Mouse (Mus musculus): ENCODE measurements around the gene Dhdh. TPM values are rescaled to one million over a fixed set of nuclear protein-coding genes. Genes with fewer than 3 reads are reported as not detected.
"Not testable (repeated sequence)": the region's sequence is repeated elsewhere in the genome, so short reads cannot be mapped to it uniquely, and the experiment has no call there.

The Dhdh gene
- polyA plus RNA-seq, 1 experiment from 2014 or later, result 4.2 TPM

GRCm38 (mm10) chr7:45466283-45467089, 22.1 kb downstream of the Dhdh start, which contains the start of gene Bax:
TSS of gene Bax (minus strand) at chr7:45466898.
- peak; percentile 75 for ATAC-seq
- peak within 1 kb of the TSS; percentile 92 for H3K4me3 ChIP-seq (ENCODE audit: low read depth, low read length)

GRCm38 (mm10) chr7:45465549-45465948, 23.1 kb downstream of the Dhdh start:
- H3K9ac ChIP-seq (ENCODE audit: low read depth, low read length), result peak overlapping the region; percentile 91
- H3K36me3 ChIP-seq (ENCODE audit: control insufficient read depth, insufficient read depth, low read length), result peaks cover 18% of the 10 kb centered on the region
- H3K27ac ChIP-seq (ENCODE audit: low read length), result no peak overlapping the region
- H3K4me1 ChIP-seq (ENCODE audit: control insufficient read depth, insufficient read depth, low read length), result peaks cover 27% of the 10 kb centered on the region
- peak overlapping the region; percentile 96 for H3K4me2 ChIP-seq (ENCODE audit: low read length)
- WGBS, result 82% methylated on average over 9 of the region's 9 CpGs
- H3K27me3 ChIP-seq (ENCODE audit: control insufficient read depth, insufficient read depth, low read depth, low read length), result no peaks in the 10 kb centered on the region
- peak overlapping the region; percentile 92 for H3K4me3 ChIP-seq (ENCODE audit: low read depth, low read length)
- H3K9me3 ChIP-seq (replicated peaks; ENCODE audit: control insufficient read depth, low read length, poor library complexity, severe bottlenecking), result no peaks in the 10 kb centered on the region
- ATAC-seq, result peak; percentile 2; the same call in 1 of the 2 replicates

More at GRCm38 (mm10) chr7:45466283-45467089, 22.1 kb downstream of the Dhdh start, which contains the start of gene Bax:
- Histone ChIP-seq H3K27ac (ENCODE audit: low read length) (peak within 1 kb of the TSS; percentile 78), H3K4me1 (ENCODE audit: control insufficient read depth, insufficient read depth, low read length) (peaks cover 22% of the 10 kb centered on the region), H3K9ac (ENCODE audit: low read depth, low read length) (peak within 1 kb of the TSS; percentile 91), H3K4me2 (ENCODE audit: low read length) (peak within 1 kb of the TSS; percentile 96), H3K9me3 (replicated peaks; ENCODE audit: control insufficient read depth, low read length, poor library complexity, severe bottlenecking) (no peaks in the 10 kb centered on the region), H3K27me3 (ENCODE audit: control insufficient read depth, insufficient read depth, low read depth, low read length) (no peaks in the 10 kb centered on the region), H3K36me3 (ENCODE audit: control insufficient read depth, insufficient read depth, low read length) (peaks cover 18% of the 10 kb centered on the region)
- under 1% methylated on average over 55 of the region's 58 CpGs for WGBS

- no peak overlapping the region for H3K27ac ChIP-seq (ENCODE audit: low read length)
- H3K9me3 ChIP-seq (replicated peaks; ENCODE audit: control insufficient read depth, low read length, poor library complexity, severe bottlenecking), result no peaks in the 10 kb centered on the region
- peaks cover 18% of the 10 kb centered on the region for H3K36me3 ChIP-seq (ENCODE audit: control insufficient read depth, insufficient read depth, low read length)
- no peak overlapping the region for H3K9ac ChIP-seq (ENCODE audit: low read depth, low read length)
- peaks cover 32% of the 10 kb centered on the region for H3K4me1 ChIP-seq (ENCODE audit: control insufficient read depth, insufficient read depth, low read length)
- H3K4me3 ChIP-seq (ENCODE audit: low read depth, low read length), result no peak overlapping the region
- WGBS, result 97% methylated on average over 12 of the region's 12 CpGs
- H3K4me2 ChIP-seq (ENCODE audit: low read length), result peak overlapping the region; percentile 96; the same call in 1 of the 2 replicates
- no peak for ATAC-seq
- no peaks in the 10 kb centered on the region for H3K27me3 ChIP-seq (ENCODE audit: control insufficient read depth, insufficient read depth, low read depth, low read length)
Measured at GRCm38 (mm10) chr7:45465112-45465511, 23.5 kb downstream of the Dhdh start.

GRCm38 (mm10) chr7:45463987-45464778, 24.4 kb downstream of the Dhdh start:
- H3K4me2 ChIP-seq (ENCODE audit: low read length), result no peak overlapping the region
- 96% methylated on average over 7 of the region's 7 CpGs for WGBS
- H3K4me3 ChIP-seq (ENCODE audit: low read depth, low read length), result no peak overlapping the region
- H3K4me1 ChIP-seq (ENCODE audit: control insufficient read depth, insufficient read depth, low read length), result peaks cover 33% of the 10 kb centered on the region
- no peak for ATAC-seq
- peaks cover 18% of the 10 kb centered on the region for H3K36me3 ChIP-seq (ENCODE audit: control insufficient read depth, insufficient read depth, low read length)
- no peaks in the 10 kb centered on the region for H3K9me3 ChIP-seq (replicated peaks; ENCODE audit: control insufficient read depth, low read length, poor library complexity, severe bottlenecking)
- no peak overlapping the region for H3K27ac ChIP-seq (ENCODE audit: low read length)
- no peak overlapping the region for H3K9ac ChIP-seq (ENCODE audit: low read depth, low read length)
- H3K27me3 ChIP-seq (ENCODE audit: control insufficient read depth, insufficient read depth, low read depth, low read length), result no peaks in the 10 kb centered on the region

GRCm38 (mm10) chr7:45462868-45463267, 25.7 kb downstream of the Dhdh start:
- not testable (repeated sequence) for H3K4me3 ChIP-seq (ENCODE audit: low read depth, low read length); ATAC-seq; H3K9ac ChIP-seq (ENCODE audit: low read depth, low read length); H3K9me3 ChIP-seq (replicated peaks; ENCODE audit: control insufficient read depth, low read length, poor library complexity, severe bottlenecking); H3K27ac ChIP-seq (ENCODE audit: low read length); H3K27me3 ChIP-seq (ENCODE audit: control insufficient read depth, insufficient read depth, low read depth, low read length); H3K4me2 ChIP-seq (ENCODE audit: low read length)
- Histone ChIP-seq H3K4me1 (ENCODE audit: control insufficient read depth, insufficient read depth, low read length) (peaks cover 37% of the 10 kb centered on the region), H3K36me3 (ENCODE audit: control insufficient read depth, insufficient read depth, low read length) (peaks cover 23% of the 10 kb centered on the region)
- WGBS, result 78% methylated on average over 4 of the region's 4 CpGs

- Histone ChIP-seq H3K27ac (ENCODE audit: low read length) (no peak overlapping the region), H3K4me3 (ENCODE audit: low read depth, low read length) (no peak overlapping the region), H3K9ac (ENCODE audit: low read depth, low read length) (no peak overlapping the region), H3K4me1 (ENCODE audit: control insufficient read depth, insufficient read depth, low read length) (peaks cover 41% of the 10 kb centered on the region), H3K27me3 (ENCODE audit: control insufficient read depth, insufficient read depth, low read depth, low read length) (no peaks in the 10 kb centered on the region), H3K36me3 (ENCODE audit: control insufficient read depth, insufficient read depth, low read length) (peaks cover 28% of the 10 kb centered on the region), H3K9me3 (replicated peaks; ENCODE audit: control insufficient read depth, low read length, poor library complexity, severe bottlenecking) (no peaks in the 10 kb centered on the region), H3K4me2 (ENCODE audit: low read length) (no peak overlapping the region)
- ATAC-seq, result no peak
- 86% methylated on average over 4 of the region's 4 CpGs for WGBS
Measured at GRCm38 (mm10) chr7:45462325-45462724, 26.3 kb downstream of the Dhdh start.

GRCm38 (mm10) chr7:45461781-45462180, 26.8 kb downstream of the Dhdh start:
- H3K4me1 ChIP-seq (ENCODE audit: control insufficient read depth, insufficient read depth, low read length), result peaks cover 43% of the 10 kb centered on the region
- H3K9me3 ChIP-seq (replicated peaks; ENCODE audit: control insufficient read depth, low read length, poor library complexity, severe bottlenecking), result no peaks in the 10 kb centered on the region
- H3K9ac ChIP-seq (ENCODE audit: low read depth, low read length), result no peak overlapping the region
- H3K36me3 ChIP-seq (ENCODE audit: control insufficient read depth, insufficient read depth, low read length), result peaks cover 32% of the 10 kb centered on the region
- H3K4me2 ChIP-seq (ENCODE audit: low read length), result no peak overlapping the region
- 93% methylated on average over 4 of the region's 4 CpGs for WGBS
- no peak overlapping the region for H3K27ac ChIP-seq (ENCODE audit: low read length)
- H3K27me3 ChIP-seq (ENCODE audit: control insufficient read depth, insufficient read depth, low read depth, low read length), result no peaks in the 10 kb centered on the region
- no peak overlapping the region for H3K4me3 ChIP-seq (ENCODE audit: low read depth, low read length)
- ATAC-seq, result no peak

GRCm38 (mm10) chr7:45461326-45461725, 27.3 kb downstream of the Dhdh start:
- H3K4me2 ChIP-seq (ENCODE audit: low read length), result no peak overlapping the region
- no peak overlapping the region for H3K9ac ChIP-seq (ENCODE audit: low read depth, low read length)
- no peaks in the 10 kb centered on the region for H3K27me3 ChIP-seq (ENCODE audit: control insufficient read depth, insufficient read depth, low read depth, low read length)
- peaks cover 45% of the 10 kb centered on the region for H3K4me1 ChIP-seq (ENCODE audit: control insufficient read depth, insufficient read depth, low read length)
- H3K4me3 ChIP-seq (ENCODE audit: low read depth, low read length), result no peak overlapping the region
- H3K9me3 ChIP-seq (replicated peaks; ENCODE audit: control insufficient read depth, low read length, poor library complexity, severe bottlenecking), result no peaks in the 10 kb centered on the region
- 72% methylated on average over 4 of the region's 5 CpGs for WGBS
- peaks cover 32% of the 10 kb centered on the region for H3K36me3 ChIP-seq (ENCODE audit: control insufficient read depth, insufficient read depth, low read length)
- ATAC-seq, result no peak
- no peak overlapping the region for H3K27ac ChIP-seq (ENCODE audit: low read length)

All from midbrain, embryonic 16.5 days (tissue).